Mouse (Mus musculus) adrenal gland, adult 8-10 months (tissue): ENCODE results near the gene Ndufb8. TPM values are rescaled to one million over a fixed set of nuclear protein-coding genes. Genes with fewer than 3 reads are reported as not detected.

Source experiments
- DNase-seq: peaks from one replicate; pipeline ENCODE4 v3.0.0; 2022
- total RNA-seq, 4 experiments: library from RNA; stranded (reverse); gene quantifications; 2 replicates each; pipeline ENCODE4 v1.2.4; 2022

Gene Ndufb8
- total RNA-seq, 4 experiments from 2014 or later, result 284 to 446 (median 384) TPM

- DNase-seq, result no peak
Observed at GRCm38 (mm10) chr19:44530018-44530417, 25.2 kb downstream of the Ndufb8 start.

- no peak for DNase-seq
Observed at GRCm38 (mm10) chr19:44525551-44526205, 29.6 kb downstream of the Ndufb8 start.

DNA sequence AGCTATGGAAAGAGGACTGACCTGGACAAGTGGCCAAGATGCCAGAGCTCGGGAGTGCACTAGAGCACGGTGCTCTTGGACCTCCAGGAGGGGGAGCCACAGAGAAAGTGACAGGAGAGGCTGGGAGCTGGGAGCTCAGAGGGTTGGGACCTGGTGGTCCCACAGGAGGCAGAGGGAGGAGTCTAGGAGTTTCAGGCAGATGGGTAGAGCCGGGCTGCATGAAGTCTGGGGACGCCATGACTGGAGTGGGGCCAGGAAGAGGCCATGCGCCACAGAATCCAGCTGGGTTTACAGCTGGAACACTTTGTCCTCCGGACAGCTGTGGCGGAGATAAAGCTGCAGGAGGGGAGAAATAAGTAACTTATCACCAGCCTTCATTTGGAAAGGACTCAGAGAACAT lies 36.1 kb downstream of the Ndufb8 start:
- DNase-seq, result no peak

- no peak for DNase-seq
Observed at GRCm38 (mm10) chr19:44517996-44518768, 37.1 kb downstream of the Ndufb8 start.

DNA sequence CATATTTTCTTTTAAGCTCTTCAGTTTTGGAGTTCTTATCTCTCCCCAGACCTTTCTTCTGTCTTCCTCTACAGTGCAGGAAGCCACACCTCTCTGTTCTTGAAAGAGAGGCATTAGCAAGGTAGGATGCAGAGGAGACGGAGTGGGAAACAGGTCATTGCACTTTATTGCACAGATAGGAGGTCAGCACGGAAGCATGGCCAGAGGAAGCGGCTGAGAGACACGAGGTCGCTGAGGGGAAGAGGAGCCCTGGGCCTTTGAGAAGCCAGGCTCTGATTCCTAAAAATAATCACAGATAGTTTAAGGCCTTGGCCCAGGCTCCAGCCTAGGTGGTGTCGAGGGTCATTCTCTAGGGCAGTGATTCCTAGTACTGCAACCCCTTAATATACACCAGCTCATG lies 39.5 kb downstream of the Ndufb8 start:
- no peak for DNase-seq

DNA sequence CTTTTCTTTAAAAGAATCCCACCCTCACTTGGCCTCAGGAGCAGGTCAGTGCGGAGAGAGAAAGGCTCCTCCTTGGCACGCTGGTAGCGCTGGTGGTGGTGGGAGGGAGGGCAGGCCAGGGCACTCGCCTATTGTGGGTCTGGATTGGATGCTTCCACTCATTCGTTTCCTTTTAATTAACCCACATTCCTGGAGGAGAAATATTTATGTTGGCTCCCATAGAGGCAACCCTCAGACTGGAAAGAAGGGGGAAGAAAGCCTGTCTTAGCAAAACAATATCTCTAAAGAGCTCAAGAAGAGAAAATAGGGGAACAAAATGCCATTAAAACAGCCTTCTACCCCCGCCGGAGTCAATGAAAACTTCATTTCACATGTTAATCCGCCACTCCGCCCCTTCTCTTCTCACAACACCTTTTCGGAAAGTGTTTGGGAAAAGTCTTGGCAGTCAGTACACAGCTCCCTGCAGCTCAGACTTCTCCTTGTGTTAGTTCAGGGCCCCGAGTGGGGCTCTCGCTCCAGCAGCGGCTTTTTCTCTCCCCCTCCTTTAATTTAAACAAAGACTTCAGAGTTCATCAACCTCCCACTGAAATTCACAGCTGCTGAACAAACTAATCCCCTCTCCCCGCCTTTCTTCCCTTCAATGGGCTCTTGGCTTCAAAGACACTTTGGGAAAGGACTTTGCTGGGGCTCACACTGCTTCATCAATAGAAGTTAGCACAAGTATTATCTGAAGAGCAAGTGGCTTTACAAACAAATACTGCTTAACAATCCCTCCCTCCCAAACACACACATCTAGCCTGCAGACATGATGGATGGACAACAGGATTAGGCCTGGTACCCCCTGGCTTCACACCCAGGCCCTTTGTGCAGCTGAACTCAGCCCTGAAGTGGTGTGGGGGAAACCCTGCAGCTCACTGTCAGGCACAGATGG lies 40.5 kb downstream of the Ndufb8 start:
- no peak for DNase-seq

DNA sequence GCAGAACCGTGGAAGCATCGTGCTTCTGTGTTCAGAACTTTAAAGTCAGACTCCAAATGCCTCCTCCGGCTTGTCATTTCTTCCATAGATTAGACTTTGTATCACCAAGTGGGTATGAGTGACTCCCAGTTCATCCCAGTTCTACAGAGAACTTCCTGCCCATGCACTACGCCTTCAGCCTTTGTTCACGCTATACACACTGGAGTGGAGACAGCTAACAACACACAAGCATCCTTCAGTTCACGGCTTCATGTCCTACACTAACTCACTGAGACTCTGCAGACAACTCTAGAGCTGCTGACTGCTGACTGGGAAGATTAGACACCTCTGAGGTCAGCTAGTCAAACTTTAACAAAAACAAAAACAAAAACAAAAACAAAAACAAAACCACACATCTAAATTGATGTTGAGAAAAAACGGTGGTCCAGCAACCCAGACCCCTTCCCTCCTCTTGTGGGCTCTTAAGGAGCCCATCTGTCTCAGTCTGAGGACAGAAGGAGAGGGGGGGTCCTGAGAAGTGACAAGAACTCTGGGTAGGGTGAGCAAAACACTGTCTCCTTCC lies 41.2 kb downstream of the Ndufb8 start:
- no peak for DNase-seq

DNA sequence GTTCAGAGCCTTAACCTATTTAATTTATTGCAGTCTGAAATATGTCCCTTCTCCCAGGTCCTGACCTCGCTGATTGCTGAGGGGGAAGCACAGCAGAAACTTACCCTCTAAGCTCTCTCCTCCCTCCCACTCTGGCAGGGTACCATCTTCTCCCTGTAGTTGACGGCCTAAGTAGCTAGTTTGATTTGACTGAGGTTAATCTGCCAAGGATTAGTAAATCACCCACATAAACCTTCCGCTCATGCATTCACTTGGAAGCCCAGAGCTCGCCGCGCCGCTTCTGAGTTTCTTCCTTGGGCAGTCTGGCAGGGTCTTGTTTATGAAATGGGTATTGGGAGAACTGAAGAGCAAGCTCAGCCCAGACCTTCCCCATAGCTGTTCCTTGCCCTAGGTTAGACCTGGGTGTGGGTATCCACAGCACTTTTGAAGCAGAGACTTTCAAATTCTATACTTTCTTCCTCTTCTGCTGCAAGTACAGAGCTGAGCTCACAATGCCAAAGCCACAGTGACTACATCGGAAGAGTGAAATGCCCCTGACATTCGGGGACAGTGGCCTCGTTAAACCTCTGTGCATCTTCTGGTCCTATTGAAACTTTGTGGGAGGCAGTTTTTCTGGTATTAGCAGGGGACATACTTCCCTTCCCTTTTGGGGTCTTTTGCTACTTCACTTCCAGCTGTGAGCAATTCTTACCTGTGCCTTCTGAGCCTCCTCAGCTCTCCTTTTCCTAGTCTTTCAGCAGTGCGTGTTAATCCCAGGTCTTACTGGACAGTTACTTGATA lies 42.0 kb downstream of the Ndufb8 start:
- DNase-seq, result no peak

DNA sequence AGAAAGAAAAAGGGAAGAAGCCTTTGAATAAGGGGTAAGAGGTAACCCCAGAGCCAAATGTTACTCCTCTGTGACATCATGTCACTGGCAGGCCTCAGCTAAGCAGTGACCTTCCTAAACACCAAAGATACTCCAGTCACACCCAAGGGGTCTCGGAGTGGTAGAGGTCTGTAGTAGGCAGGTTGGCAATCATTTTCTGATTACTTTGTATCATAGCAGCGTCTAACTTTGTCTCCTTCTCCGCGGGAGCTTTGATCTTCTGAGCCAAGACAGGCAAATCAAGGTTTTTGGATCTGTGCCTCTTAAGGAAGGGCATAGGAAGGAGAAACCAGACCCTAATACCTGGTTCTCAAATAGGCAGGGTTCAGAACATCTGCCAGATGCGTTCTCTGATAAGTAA lies 42.6 kb downstream of the Ndufb8 start:
- no peak for DNase-seq

DNA sequence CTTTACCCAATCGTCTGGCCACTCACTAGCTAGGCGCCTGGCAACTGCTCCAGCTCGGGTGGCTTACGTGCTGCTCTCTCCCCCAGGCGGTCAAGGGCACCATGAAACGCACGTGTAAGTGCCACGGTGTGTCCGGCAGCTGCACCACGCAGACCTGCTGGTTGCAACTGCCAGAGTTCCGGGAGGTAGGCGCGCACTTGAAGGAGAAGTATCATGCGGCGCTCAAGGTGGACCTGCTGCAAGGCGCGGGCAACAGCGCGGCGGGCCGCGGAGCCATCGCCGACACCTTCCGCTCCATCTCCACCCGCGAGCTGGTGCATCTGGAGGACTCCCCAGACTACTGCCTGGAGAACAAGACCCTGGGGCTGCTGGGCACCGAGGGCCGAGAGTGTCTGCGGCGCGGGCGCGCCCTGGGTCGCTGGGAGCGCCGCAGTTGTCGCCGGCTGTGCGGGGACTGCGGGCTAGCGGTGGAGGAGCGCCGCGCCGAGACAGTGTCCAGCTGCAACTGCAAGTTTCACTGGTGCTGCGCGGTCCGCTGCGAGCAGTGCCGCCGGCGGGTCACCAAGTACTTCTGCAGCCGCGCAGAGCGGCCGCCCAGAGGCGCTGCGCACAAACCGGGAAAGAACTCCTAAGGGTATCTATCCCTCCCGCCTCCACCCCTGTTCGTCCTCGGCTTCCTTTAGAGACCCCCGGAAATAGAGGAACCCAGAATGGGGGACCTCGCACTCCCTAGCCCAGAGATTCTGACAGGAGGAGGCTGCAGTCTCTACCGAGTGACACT lies 43.6 kb downstream of the Ndufb8 start:
- DNase-seq, result peak; percentile 69

DNA sequence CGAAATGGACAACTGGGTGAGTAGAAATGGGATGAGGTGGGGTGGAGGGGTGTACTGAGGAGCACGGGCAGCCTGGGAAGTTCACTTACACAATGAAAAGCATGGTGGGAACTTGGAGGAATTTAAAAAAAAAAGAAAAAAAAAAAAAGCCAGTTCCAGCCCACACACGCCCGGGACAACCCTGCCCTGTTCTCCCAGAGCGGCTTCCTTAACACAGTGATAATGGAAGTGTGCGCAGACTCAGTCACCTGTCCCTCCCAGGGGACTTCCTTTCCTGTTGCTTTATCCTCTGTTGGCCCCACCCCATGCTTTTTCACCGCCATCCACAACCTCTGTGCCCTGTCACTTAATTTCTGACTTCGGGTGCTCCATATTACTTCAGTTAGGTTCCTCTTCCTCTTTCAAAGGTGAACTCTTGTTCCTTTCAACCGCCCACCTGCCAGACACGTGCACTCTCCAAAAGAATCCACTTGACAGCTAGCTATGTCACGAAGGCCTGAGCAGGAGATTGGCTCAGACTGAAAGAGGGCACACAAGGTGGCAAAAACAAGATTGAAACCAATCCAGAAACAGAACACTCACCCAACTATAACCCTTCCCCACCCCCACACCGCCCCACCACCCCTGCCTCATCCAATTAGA lies 44.6 kb downstream of the Ndufb8 start:
- DNase-seq, result no peak

- no peak for DNase-seq
Observed at GRCm38 (mm10) chr19:44502741-44503140, 52.5 kb downstream of the Ndufb8 start.

DNA sequence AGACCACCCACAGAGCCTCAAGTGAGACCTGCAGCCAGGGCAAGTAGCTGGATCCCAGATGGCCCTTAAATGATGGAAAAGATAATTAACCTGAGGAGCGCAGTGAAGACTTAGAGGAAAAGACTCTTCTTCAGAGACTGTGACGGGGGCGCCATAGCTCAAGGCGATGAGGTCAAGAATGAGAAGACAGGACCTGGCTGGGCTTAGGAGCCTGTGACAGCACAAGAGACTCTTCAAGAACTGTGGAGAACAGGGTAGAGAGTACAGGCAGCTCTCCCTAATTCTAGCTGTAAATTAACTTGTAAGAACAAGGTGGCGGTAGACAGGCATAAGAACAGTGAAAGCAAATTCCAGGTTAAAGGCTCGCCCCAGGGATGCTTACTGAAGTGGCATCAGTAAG lies 53.3 kb downstream of the Ndufb8 start:
- DNase-seq, result no peak

DNA sequence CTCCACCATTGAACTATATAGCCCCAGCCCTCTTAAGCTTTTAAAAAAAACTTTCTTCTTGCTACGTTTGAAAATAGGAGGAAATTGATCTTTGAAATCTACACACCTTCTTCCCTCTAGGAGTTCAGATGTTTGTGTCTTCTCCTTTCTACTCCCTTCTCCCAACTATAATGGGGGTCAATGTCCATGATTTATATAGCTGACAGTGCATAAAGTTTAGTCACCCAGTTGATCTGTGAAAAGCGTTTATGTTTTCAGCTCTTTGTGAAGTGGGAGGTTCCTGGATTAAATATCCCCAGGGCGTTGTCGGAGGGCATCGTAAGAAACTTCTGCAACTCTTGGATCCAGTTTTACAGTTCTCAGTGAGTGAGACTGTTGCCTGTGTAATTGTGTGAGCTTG lies 55.0 kb downstream of the Ndufb8 start:
- DNase-seq, result no peak

GRCm38 (mm10) chr19:44498936-44499335 lies 56.3 kb downstream of the Ndufb8 start:
- DNase-seq, result no peak

Other genes with a start within 250 kb of the Ndufb8 start
- 1 to 10 TPM; 4.5 to 7.6 (median 6.6) TPM for gene Scd4, start 222.3 kb downstream of the Ndufb8 start, total RNA-seq
- gene Scd1, start 147.6 kb downstream of the Ndufb8 start, total RNA-seq, result 1,000 to 10,000 TPM in 1 of 4 experiments, 100 to 1,000 TPM in 3; 370 to 1,578 (median 696) TPM
- under 1 TPM; 0.17 to 0.43 (median 0.40) TPM for gene Wnt8b, start 62.0 kb downstream of the Ndufb8 start, total RNA-seq
- 1 to 10 TPM; 4.1 to 6.2 (median 5.5) TPM for gene Sec31b, start 9.6 kb downstream of the Ndufb8 start, total RNA-seq
- gene Gm20538, start 2.6 kb downstream of the Ndufb8 start, total RNA-seq, result not detected
- gene Hif1an, start 7.4 kb upstream of the Ndufb8 start, total RNA-seq, result 10 to 100 TPM; 26.0 to 30.2 (median 28.4) TPM
- gene Pax2, start 200.6 kb upstream of the Ndufb8 start, total RNA-seq, result not detected